Mouse (Mus musculus) C2C12 (cell line): Measurements from ENCODE around the gene Pim1.

Source experiments
- CEBPB ChIP-seq: IDR thresholded peaks from one replicate; pipeline ENCODE4 v1.6.1; 2011; ENCODE audit warnings: low read depth, mild to moderate bottlenecking, control low read depth, moderate library complexity
- CTCF ChIP-seq: IDR thresholded peaks from one replicate; pipeline ENCODE4 v1.5.1; 2011; ENCODE audit not compliant: control insufficient read depth, insufficient read depth, insufficient read length
- MAX ChIP-seq: IDR thresholded peaks from one replicate; pipeline ENCODE4 v1.6.1; 2011; ENCODE audit warnings: mild to moderate bottlenecking, control low read depth
- MYOD1 ChIP-seq: IDR thresholded peaks from one replicate; pipeline ENCODE4 v1.6.1; 2011; ENCODE audit warnings: low read depth; ENCODE audit not compliant: control insufficient read depth, insufficient read length
- MYOG ChIP-seq: IDR thresholded peaks from one replicate; pipeline ENCODE4 v1.6.1; 2011; ENCODE audit not compliant: control insufficient read depth, insufficient read length; ENCODE audit errors: extremely low read depth
- USF1 ChIP-seq: IDR thresholded peaks from one replicate; pipeline ENCODE4 v1.6.1; 2011; ENCODE audit warnings: low read depth, mild to moderate bottlenecking, control low read depth, moderate library complexity

DNA sequence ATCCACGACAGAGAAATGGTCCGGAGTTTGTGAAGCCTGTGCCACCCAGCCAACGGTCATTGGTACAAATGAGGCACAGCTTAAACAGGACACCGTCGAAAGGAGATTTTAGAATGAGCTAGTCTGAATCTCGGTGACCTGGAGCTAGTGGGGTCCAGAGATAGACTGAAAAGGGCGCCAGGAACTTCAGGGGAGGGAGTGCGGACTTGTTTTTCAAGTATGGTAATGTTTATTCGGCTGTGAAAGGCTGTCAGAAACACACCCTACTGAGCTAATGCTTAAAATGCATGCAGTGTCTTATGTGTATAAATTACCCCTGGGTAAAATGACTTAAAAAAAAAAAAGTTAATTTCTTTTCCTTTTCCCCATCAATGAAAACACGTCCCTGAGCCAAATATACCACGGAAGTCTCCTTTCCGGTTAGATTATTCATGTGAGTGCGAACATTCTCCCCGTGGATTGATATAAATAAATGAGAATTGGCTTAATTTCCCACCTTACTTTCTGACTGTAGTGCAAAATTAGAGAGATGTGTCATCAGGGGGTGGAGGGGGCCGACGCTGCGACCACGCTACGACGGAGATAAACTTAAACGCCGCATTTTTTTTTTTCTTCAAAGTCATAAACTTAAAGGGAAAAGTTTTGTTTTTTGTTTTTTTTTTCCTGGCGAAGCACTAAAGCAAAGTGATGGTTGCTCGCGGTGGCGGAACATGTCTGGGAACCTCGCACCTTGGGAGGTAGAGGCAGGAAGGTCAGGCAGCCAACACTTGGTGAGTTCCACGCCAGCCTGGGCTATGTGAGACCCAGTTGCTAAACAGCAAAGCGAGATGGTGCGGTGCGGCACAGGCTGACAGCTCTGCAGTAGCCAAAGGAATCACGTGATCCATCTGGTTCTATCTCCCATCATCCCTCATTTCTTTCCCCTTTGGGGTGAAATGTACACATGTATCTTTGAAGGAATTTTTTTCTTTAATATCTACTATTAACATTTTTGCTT, 12.4 kb downstream of the Pim1 start:
- TF ChIP-seq MYOG (no peak), CTCF (no peak), USF1 (peak; percentile 33), MAX (no peak), CEBPB (no peak), MYOD1 (no peak)
